Mouse (Mus musculus) cerebellum, adult 2 months (tissue): ENCODE results near the gene Ehmt2.

Experiments used
- CTCF ChIP-seq: fragments of 200-500 bp; IDR thresholded peaks from 2 replicates; pipeline ENCODE4 v1.5.1; 2011; ENCODE audit warnings: low read depth, mild to moderate bottlenecking, control low read depth, low read length, moderate library complexity, borderline replicate concordance; ENCODE audit not compliant: insufficient read depth
- POLR2A ChIP-seq: fragments of 200-500 bp; IDR thresholded peaks from 2 replicates; pipeline ENCODE4 v1.6.1; 2011; ENCODE audit warnings: low read length, control low read depth, borderline replicate concordance; ENCODE audit not compliant: insufficient read depth

- TF ChIP-seq POLR2A = no peak
- no peak for TF ChIP-seq CTCF
Measured at GRCm38 (mm10) chr17:34924258-34924657, 26.0 kb downstream of the Ehmt2 start.
